Mouse (Mus musculus) embryo, embryonic 11 days (tissue): ENCODE measurements around the gene Cux1.
A peak's percentile ranks its signal among the peaks of the same experiment; 100 is the strongest.

Experiments used
- DNase-seq: peaks from one replicate; pipeline ENCODE4 v3.0.0-alpha.2; 2015

Gene Cux1

GRCm38 (mm10) chr5:136567176-136568025 is at the start of gene Cux1:
Gene Cux1 (minus strand): TSS chr5:136567490.
- DNase-seq: peak; percentile 93

GRCm38 (mm10) chr5:136612391-136612790 is 45.1 kb upstream of the Cux1 start:
- no peak for DNase-seq

- peak; percentile 29 for DNase-seq
Measured at GRCm38 (mm10) chr5:136608814-136609434, 41.6 kb upstream of the Cux1 start.

- DNase-seq: no peak
Measured at GRCm38 (mm10) chr5:136605144-136605543, 37.9 kb upstream of the Cux1 start.

GRCm38 (mm10) chr5:136603176-136603964 is 36.1 kb upstream of the Cux1 start:
- no peak for DNase-seq

GRCm38 (mm10) chr5:136600511-136600910 is 33.2 kb upstream of the Cux1 start:
- DNase-seq: no peak

- peak; percentile 50 for DNase-seq
Measured at GRCm38 (mm10) chr5:136594896-136595540, 27.7 kb upstream of the Cux1 start.

- no peak for DNase-seq
Measured at GRCm38 (mm10) chr5:136591816-136592499, 24.7 kb upstream of the Cux1 start.

GRCm38 (mm10) chr5:136589002-136589401 is 21.7 kb upstream of the Cux1 start:
- no peak for DNase-seq

- no peak for DNase-seq
Measured at GRCm38 (mm10) chr5:136588471-136588870, 21.2 kb upstream of the Cux1 start.

GRCm38 (mm10) chr5:136584676-136585285 is 17.5 kb upstream of the Cux1 start:
- no peak for DNase-seq

- DNase-seq: no peak
Measured at GRCm38 (mm10) chr5:136583666-136584464, 16.6 kb upstream of the Cux1 start.

GRCm38 (mm10) chr5:136583256-136583655 is 16.0 kb upstream of the Cux1 start:
- no peak for DNase-seq

- DNase-seq: no peak
Measured at GRCm38 (mm10) chr5:136582201-136582600, 14.9 kb upstream of the Cux1 start.

GRCm38 (mm10) chr5:136581625-136582024 is 14.3 kb upstream of the Cux1 start:
- no peak for DNase-seq

GRCm38 (mm10) chr5:136581166-136581565 is 13.9 kb upstream of the Cux1 start:
- DNase-seq: peak; percentile 72

- no peak for DNase-seq
Measured at GRCm38 (mm10) chr5:136578201-136578600, 10.9 kb upstream of the Cux1 start.

- no peak for DNase-seq
Measured at GRCm38 (mm10) chr5:136570171-136570570, 2.9 kb upstream of the Cux1 start.

GRCm38 (mm10) chr5:136568776-136569175 is 1.5 kb upstream of the Cux1 start:
- DNase-seq: peak; percentile 87

GRCm38 (mm10) chr5:136568026-136568765 is 906 bp upstream of the Cux1 start:
- peak; percentile 72 for DNase-seq
